Mouse (Mus musculus) intestine, embryonic 16.5 days (tissue): ENCODE measurements around the gene Ofcc1. TPM values are rescaled to one million over a fixed set of nuclear protein-coding genes. Genes with fewer than 3 reads are reported as not detected.

Experiments used
- ATAC-seq: fragments of 200-750 bp; cut with Nextera tagmentation; 2 replicates; pipeline ENCODE4 v1.8.0; 2017; ENCODE audit warnings: moderate TSS enrichment, moderate library complexity
- H3K27ac ChIP-seq: fragments of 300-500 bp; sonication (generic); 2 replicates; pipeline ENCODE4 v1.5.1; 2014; ENCODE audit warnings: mild to moderate bottlenecking, low read length
- H3K27me3 ChIP-seq: fragments of 300-500 bp; sonication (generic); replicated peaks from 2 replicates; pipeline ENCODE4 v1.6.1; 2014; ENCODE audit warnings: low read length, control low read depth, mixed read lengths; ENCODE audit not compliant: control insufficient read depth, insufficient read depth
- H3K36me3 ChIP-seq: fragments of 300-500 bp; sonication (generic); 2 replicates; pipeline ENCODE4 v1.6.1; 2014; ENCODE audit warnings: low read length, control low read depth; ENCODE audit not compliant: control insufficient read depth, insufficient read depth
- H3K4me1 ChIP-seq: fragments of 300-500 bp; sonication (generic); 2 replicates; pipeline ENCODE4 v1.6.1; 2014; ENCODE audit warnings: low read length, control low read depth, mixed read lengths; ENCODE audit not compliant: control insufficient read depth, insufficient read depth
- H3K4me2 ChIP-seq: fragments of 300-500 bp; sonication (generic); 2 replicates; pipeline ENCODE4 v1.6.1; 2014; ENCODE audit warnings: low read depth, low read length, control low read depth
- H3K4me3 ChIP-seq: fragments of 300-500 bp; sonication (generic); 2 replicates; pipeline ENCODE4 v1.5.1; 2014; ENCODE audit warnings: mild to moderate bottlenecking, low read length
- H3K9ac ChIP-seq: fragments of 300-500 bp; sonication (generic); 2 replicates; pipeline ENCODE4 v1.6.1; 2014; ENCODE audit warnings: low read depth, low read length
- H3K9me3 ChIP-seq: fragments of 300-500 bp; sonication (generic); 2 replicates; pipeline ENCODE4 v1.6.1; 2016; ENCODE audit warnings: low read length, control low read depth; ENCODE audit not compliant: control insufficient read depth
- WGBS: fragments of 180-500 bp; shearing (Covaris S2); extraction: QIAGEN DNeasy Blood & Tissue Kit; methylation state at CpG from one replicate; pipeline ENCODE4 v1.1.7; 2014; 5-methylcytosine and 5-hydroxymethylcytosine counted together
- polyA plus RNA-seq: library from polyadenylated mRNA; unstranded; fragments of >200 nt; fragmentation: Nextera tagmentation; extraction: Ambion mirVana; gene quantifications from 2 replicates; pipeline ENCODE4 v1.2.1, GENCODE M21; 2015

Ofcc1 gene
- polyA plus RNA-seq, 1 experiment from 2014 or later = not detected

GRCm38 (mm10) chr13:40267546-40267945 is 93.7 kb downstream of the Ofcc1 start:
- H3K9ac ChIP-seq = no peak overlapping the region
- no peak overlapping the region for H3K4me3 ChIP-seq
- WGBS = 88% methylated on average over 9 of the region's 9 CpGs
- H3K9me3 ChIP-seq = no peaks in the 10 kb centered on the region
- H3K27ac ChIP-seq = no peak overlapping the region
- ATAC-seq = no peak
- H3K27me3 ChIP-seq = no peaks in the 10 kb centered on the region
- H3K4me1 ChIP-seq = no peaks in the 10 kb centered on the region
- H3K36me3 ChIP-seq = no peaks in the 10 kb centered on the region
- no peak overlapping the region for H3K4me2 ChIP-seq

- Histone ChIP-seq H3K9me3 (no peaks in the 10 kb centered on the region), H3K4me3 (no peak overlapping the region), H3K9ac (no peak overlapping the region), H3K4me1 (no peaks in the 10 kb centered on the region), H3K36me3 (no peaks in the 10 kb centered on the region), H3K27me3 (no peaks in the 10 kb centered on the region), H3K4me2 (no peak overlapping the region), H3K27ac (no peak overlapping the region)
- ATAC-seq = no peak
- WGBS = 69% methylated on average over 16 of the region's 16 CpGs
Measured at GRCm38 (mm10) chr13:40263087-40263807, 98.0 kb downstream of the Ofcc1 start.

- 77% methylated on average over 5 of the region's 5 CpGs for WGBS
- H3K9ac ChIP-seq = no peak overlapping the region
Measured at GRCm38 (mm10) chr13:40258757-40259156, 102.5 kb downstream of the Ofcc1 start.

GRCm38 (mm10) chr13:40243821-40244220 is 117.4 kb downstream of the Ofcc1 start:
- Histone ChIP-seq H3K4me2 (no peak overlapping the region), H3K9ac (no peak overlapping the region), H3K4me1 (no peaks in the 10 kb centered on the region), H3K36me3 (no peaks in the 10 kb centered on the region), H3K4me3 (no peak overlapping the region), H3K27ac (no peak overlapping the region), H3K9me3 (no peaks in the 10 kb centered on the region), H3K27me3 (no peaks in the 10 kb centered on the region)
- ATAC-seq = no peak
- WGBS = 62% methylated on average over 6 of the region's 6 CpGs

More at GRCm38 (mm10) chr13:40258757-40259156, 102.5 kb downstream of the Ofcc1 start:
- Histone ChIP-seq H3K4me3 (no peak overlapping the region), H3K27ac (no peak overlapping the region), H3K9me3 (no peaks in the 10 kb centered on the region), H3K4me2 (no peak overlapping the region), H3K4me1 (no peaks in the 10 kb centered on the region), H3K27me3 (no peaks in the 10 kb centered on the region), H3K36me3 (no peaks in the 10 kb centered on the region)
- no peak for ATAC-seq

- Histone ChIP-seq H3K4me2 (no peak overlapping the region), H3K27ac (no peak overlapping the region), H3K9ac (no peak overlapping the region), H3K9me3 (no peaks in the 10 kb centered on the region), H3K36me3 (no peaks in the 10 kb centered on the region), H3K4me3 (no peak overlapping the region), H3K4me1 (no peaks in the 10 kb centered on the region), H3K27me3 (no peaks in the 10 kb centered on the region)
- no peak for ATAC-seq
- WGBS = 65% methylated on average over 3 of the region's 3 CpGs
Measured at GRCm38 (mm10) chr13:40236356-40236755, 124.9 kb downstream of the Ofcc1 start.

GRCm38 (mm10) chr13:40208314-40208713 is 152.9 kb downstream of the Ofcc1 start:
- Histone ChIP-seq H3K4me1 (no peaks in the 10 kb centered on the region), H3K9ac (no peak overlapping the region), H3K27me3 (no peaks in the 10 kb centered on the region), H3K9me3 (no peaks in the 10 kb centered on the region), H3K4me2 (no peak overlapping the region), H3K36me3 (no peaks in the 10 kb centered on the region), H3K4me3 (no peak overlapping the region), H3K27ac (no peak overlapping the region)
- 67% methylated on average over 9 of the region's 9 CpGs for WGBS
- ATAC-seq = no peak

- no peaks in the 10 kb centered on the region for H3K36me3 ChIP-seq
- no peak overlapping the region for H3K9ac ChIP-seq
- H3K9me3 ChIP-seq = no peaks in the 10 kb centered on the region
- H3K27ac ChIP-seq = no peak overlapping the region
- H3K4me1 ChIP-seq = no peaks in the 10 kb centered on the region
- H3K27me3 ChIP-seq = no peaks in the 10 kb centered on the region
- no peak overlapping the region for H3K4me3 ChIP-seq
- no peak overlapping the region for H3K4me2 ChIP-seq
- 62% methylated on average over 3 of the region's 3 CpGs for WGBS
- ATAC-seq = no peak
Measured at GRCm38 (mm10) chr13:40181786-40182185, 179.5 kb downstream of the Ofcc1 start.

GRCm38 (mm10) chr13:40171775-40172174 is 189.5 kb downstream of the Ofcc1 start:
- no peaks in the 10 kb centered on the region for H3K27me3 ChIP-seq
- H3K9ac ChIP-seq = no peak overlapping the region
- H3K36me3 ChIP-seq = no peaks in the 10 kb centered on the region
- H3K4me3 ChIP-seq = no peak overlapping the region
- no peaks in the 10 kb centered on the region for H3K9me3 ChIP-seq
- H3K27ac ChIP-seq = no peak overlapping the region
- 58% methylated on average over 4 of the region's 4 CpGs for WGBS
- peaks cover 4% of the 10 kb centered on the region; the same call in 1 of the 2 replicates for H3K4me1 ChIP-seq
- H3K4me2 ChIP-seq = no peak overlapping the region
- peak; percentile 58; the same call in 1 of the 2 replicates for ATAC-seq

- no peak overlapping the region for H3K27ac ChIP-seq
- no peaks in the 10 kb centered on the region for H3K36me3 ChIP-seq
- no peaks in the 10 kb centered on the region for H3K27me3 ChIP-seq
- H3K9me3 ChIP-seq = no peaks in the 10 kb centered on the region
- H3K4me1 ChIP-seq = peaks cover 4% of the 10 kb centered on the region; the same call in 1 of the 2 replicates
- ATAC-seq = no peak
- H3K9ac ChIP-seq = no peak overlapping the region
- no peak overlapping the region for H3K4me2 ChIP-seq
- WGBS = 44% methylated on average over 7 of the region's 7 CpGs
- H3K4me3 ChIP-seq = no peak overlapping the region
Measured at GRCm38 (mm10) chr13:40167871-40168270, 193.4 kb downstream of the Ofcc1 start.

- no peak for ATAC-seq
- Histone ChIP-seq H3K4me3 (no peak overlapping the region), H3K27me3 (no peaks in the 10 kb centered on the region), H3K9ac (no peak overlapping the region), H3K4me1 (no peaks in the 10 kb centered on the region), H3K4me2 (no peak overlapping the region), H3K36me3 (no peaks in the 10 kb centered on the region), H3K27ac (no peak overlapping the region), H3K9me3 (no peaks in the 10 kb centered on the region; the same call in 1 of the 2 replicates)
- WGBS = 58% methylated on average over 3 of the region's 3 CpGs
Measured at GRCm38 (mm10) chr13:40155466-40155865, 205.8 kb downstream of the Ofcc1 start.
